Mouse (Mus musculus) natural killer cell, adult 2 months (primary cell): ENCODE measurements around the gene Vdr.
"Not testable (repeated sequence)": the region's sequence is repeated elsewhere in the genome, so short reads cannot be mapped to it uniquely, and the experiment has no call there.

Experiments used
- DNase-seq, 2 experiments: peaks; one replicate each; pipeline ENCODE4 v3.0.0; 2022; ENCODE audit warnings: low spot score in 2 of 2

The Vdr gene

GRCm38 (mm10) chr15:97880441-97880840, 30.0 kb downstream of the Vdr start:
- DNase-seq, result no peak

GRCm38 (mm10) chr15:97878696-97879328, 31.6 kb downstream of the Vdr start:
- no peak for DNase-seq

- DNase-seq, result no peak
These were observed 34.6 kb downstream of the Vdr start for GRCm38 (mm10) chr15:97875784-97876183.

GRCm38 (mm10) chr15:97873717-97874116, 36.7 kb downstream of the Vdr start:
- DNase-seq, result no peak

GRCm38 (mm10) chr15:97872161-97872560, 38.3 kb downstream of the Vdr start:
- no peak for DNase-seq

GRCm38 (mm10) chr15:97871055-97872030, 39.1 kb downstream of the Vdr start:
- DNase-seq, result no peak

GRCm38 (mm10) chr15:97870116-97870515, 40.3 kb downstream of the Vdr start:
- not testable (repeated sequence) for DNase-seq

GRCm38 (mm10) chr15:97868985-97869384, 41.4 kb downstream of the Vdr start:
- DNase-seq, result no peak

- DNase-seq, result no peak
These were observed 44.4 kb downstream of the Vdr start for GRCm38 (mm10) chr15:97865988-97866387.

- DNase-seq, result no peak
These were observed 45.3 kb downstream of the Vdr start for GRCm38 (mm10) chr15:97865175-97865574.

- no peak for DNase-seq
These were observed 45.9 kb downstream of the Vdr start for GRCm38 (mm10) chr15:97864361-97865045.

- no peak for DNase-seq
These were observed 46.9 kb downstream of the Vdr start for GRCm38 (mm10) chr15:97863494-97863881.

- DNase-seq, result no peak
These were observed 47.4 kb downstream of the Vdr start for GRCm38 (mm10) chr15:97862881-97863493.

- DNase-seq, result no peak
These were observed 50.1 kb downstream of the Vdr start for GRCm38 (mm10) chr15:97860353-97860752.

GRCm38 (mm10) chr15:97858431-97858830, 52.0 kb downstream of the Vdr start:
- no peak for DNase-seq

- no peak for DNase-seq
These were observed 55.9 kb downstream of the Vdr start for GRCm38 (mm10) chr15:97854551-97854950.

GRCm38 (mm10) chr15:97854059-97854458, 56.4 kb downstream of the Vdr start:
- DNase-seq, result no peak

GRCm38 (mm10) chr15:97852291-97852690, 58.1 kb downstream of the Vdr start:
- no peak for DNase-seq

GRCm38 (mm10) chr15:97851011-97851410, 59.4 kb downstream of the Vdr start:
- DNase-seq, result no peak

GRCm38 (mm10) chr15:97850441-97850840, 60.0 kb downstream of the Vdr start:
- DNase-seq, result peak in 1 of 2 experiments; percentile 51

GRCm38 (mm10) chr15:97849116-97849911, 61.1 kb downstream of the Vdr start:
- DNase-seq, result peak; percentile 79 to 88
